Mouse (Mus musculus): ENCODE data around the gene Emc4. TPM values are rescaled to one million over a fixed set of nuclear protein-coding genes. Genes with fewer than 3 reads are reported as not detected.

Emc4 gene
- polyA plus RNA-seq, 1 experiment, result 28.6 TPM

- TF ChIP-seq POLR2A (IDR thresholded peaks at IDR 0.05; ENCODE audit: low read depth, low read length) (no peak), CTCF (IDR thresholded peaks at IDR 0.05; ENCODE audit: extremely low read depth, insufficient read depth, insufficient read length, insufficient replicate concordance) (no peak)
- Histone ChIP-seq H3K4me3 (ENCODE audit: extremely low read depth, insufficient read depth, insufficient read length) (no peak overlapping the region), H3K27ac (ENCODE audit: insufficient read depth, low read length) (no peak overlapping the region), H3K4me1 (ENCODE audit: control insufficient read depth, insufficient read depth, insufficient read length) (no peaks in the 10 kb centered on the region), H3K27me3 (ENCODE audit: control insufficient read depth, insufficient read depth, low read length) (no peaks in the 10 kb centered on the region), H3K36me3 (ENCODE audit: control insufficient read depth, insufficient read depth, low read length) (peaks cover 4% of the 10 kb centered on the region)
- no peak for DNase-seq (ENCODE audit: low read depth in 1 of 2, low spot score in 2 of 2)
- WGBS, result 91% methylated on average over 2 of the region's 2 CpGs
Observed at GRCm38 (mm10) chr2:112318227-112318626, 49.6 kb downstream of the Emc4 start.

GRCm38 (mm10) chr2:112315638-112316037 lies 52.2 kb downstream of the Emc4 start:
- no peak overlapping the region for H3K4me3 ChIP-seq (ENCODE audit: extremely low read depth, insufficient read depth, insufficient read length)
- H3K27ac ChIP-seq (ENCODE audit: insufficient read depth, low read length), result no peak overlapping the region
- no peak for TF ChIP-seq POLR2A (IDR thresholded peaks at IDR 0.05; ENCODE audit: low read depth, low read length)
- TF ChIP-seq CTCF (IDR thresholded peaks at IDR 0.05; ENCODE audit: extremely low read depth, insufficient read depth, insufficient read length, insufficient replicate concordance), result no peak
- 94% methylated on average over 7 of the region's 7 CpGs for WGBS
- H3K4me1 ChIP-seq (ENCODE audit: control insufficient read depth, insufficient read depth, insufficient read length), result no peaks in the 10 kb centered on the region
- DNase-seq (ENCODE audit: low read depth in 1 of 2, low spot score in 2 of 2), result no peak
- H3K27me3 ChIP-seq (ENCODE audit: control insufficient read depth, insufficient read depth, low read length), result no peaks in the 10 kb centered on the region
- peaks cover 6% of the 10 kb centered on the region for H3K36me3 ChIP-seq (ENCODE audit: control insufficient read depth, insufficient read depth, low read length)

Other genes starting within 250 kb of the Emc4 start
- not detected in 2 replicates for gene Olfr1316, start 233.1 kb downstream of the Emc4 start, polyA plus RNA-seq (2012; rRNA removed)
- gene Olfr1317, start 227.7 kb downstream of the Emc4 start, polyA plus RNA-seq (2012; rRNA removed), result not detected in 2 replicates
- gene Olfr1318, start 213.8 kb downstream of the Emc4 start, polyA plus RNA-seq (2012; rRNA removed), result not detected in 2 replicates
- 44.6 and 55.6 TPM in 2 replicates for gene Lpcat4, start 128.6 kb downstream of the Emc4 start, polyA plus RNA-seq (2012; rRNA removed)
- not detected in 2 replicates for gene Nutm1, start 108.7 kb downstream of the Emc4 start, polyA plus RNA-seq (2012; rRNA removed)
- gene Nop10, start 106.1 kb downstream of the Emc4 start, polyA plus RNA-seq (2012; rRNA removed), result 42.0 and 47.2 TPM in 2 replicates
- 58.0 and 74.0 TPM in 2 replicates for gene Slc12a6, start 102.2 kb downstream of the Emc4 start, polyA plus RNA-seq (2012; rRNA removed)
- not detected in 2 replicates for gene Gm21985, start 101.7 kb downstream of the Emc4 start, polyA plus RNA-seq (2012; rRNA removed)
- 0.57 and 0.58 TPM in 2 replicates for gene Katnbl1, start 11.2 kb upstream of the Emc4 start, polyA plus RNA-seq (2012; rRNA removed)
- 2.5 and 2.9 TPM in 2 replicates for gene Emc7, start 87.0 kb upstream of the Emc4 start, polyA plus RNA-seq (2012; rRNA removed)
- not detected in 2 replicates for gene Chrm5, start 112.7 kb upstream of the Emc4 start, polyA plus RNA-seq (2012; rRNA removed)
- gene Aven, start 124.9 kb upstream of the Emc4 start, polyA plus RNA-seq (2012; rRNA removed), result 2.7 and 4.2 TPM in 2 replicates

Data from spleen, adult 2 months (tissue).